Mouse (Mus musculus) cerebellum, adult 2 months (tissue): Measurements from ENCODE around the gene Fam3b. TPM values are rescaled to one million over a fixed set of nuclear protein-coding genes. Genes with fewer than 3 reads are reported as not detected.

Source experiments
- DNase-seq, 2 experiments: peaks; one replicate each; pipeline ENCODE4 v3.0.0; 2021
- H3K27ac ChIP-seq: fragments of 200-500 bp; 2 replicates; pipeline ENCODE4 v1.5.1; 2012; ENCODE audit warnings: low read length, control low read depth, inconsistent platforms; ENCODE audit not compliant: insufficient read depth
- H3K27me3 ChIP-seq: fragments of 200-500 bp; 2 replicates; pipeline ENCODE4 v1.6.1; 2012; ENCODE audit warnings: inconsistent platforms, mild to moderate bottlenecking, low read length, moderate library complexity; ENCODE audit not compliant: control insufficient read depth, insufficient read depth
- H3K4me1 ChIP-seq: fragments of 200-500 bp; 2 replicates; pipeline ENCODE4 v1.6.1; 2011; ENCODE audit warnings: low read length; ENCODE audit not compliant: control insufficient read depth, insufficient read depth
- H3K4me3 ChIP-seq: fragments of 200-500 bp; replicated peaks from 2 replicates; pipeline ENCODE3; 2011; ENCODE audit warnings: mild to moderate bottlenecking, low read depth, low read length, control low read depth; ENCODE audit not compliant: insufficient read depth
- CTCF ChIP-seq: fragments of 200-500 bp; IDR thresholded peaks from 2 replicates; pipeline ENCODE4 v1.5.1; 2011; ENCODE audit warnings: low read depth, mild to moderate bottlenecking, control low read depth, low read length, moderate library complexity, borderline replicate concordance; ENCODE audit not compliant: insufficient read depth
- POLR2A ChIP-seq: fragments of 200-500 bp; IDR thresholded peaks from 2 replicates; pipeline ENCODE4 v1.6.1; 2011; ENCODE audit warnings: low read length, control low read depth, borderline replicate concordance; ENCODE audit not compliant: insufficient read depth
- WGBS: fragments of 180-500 bp; shearing (Covaris S2); methylation state at CpG from one replicate; pipeline ENCODE4 v1.1.7; 2018; 5-methylcytosine and 5-hydroxymethylcytosine counted together
- polyA plus RNA-seq: library from polyadenylated mRNA; depleted of rRNA; stranded (reverse); fragments of >200 nt; gene quantifications from 2 replicates; pipeline ENCODE4 v1.2.3, GENCODE M21; 2012; rRNA removed

Gene Fam3b
- polyA plus RNA-seq, 1 experiment: not detected

DNA sequence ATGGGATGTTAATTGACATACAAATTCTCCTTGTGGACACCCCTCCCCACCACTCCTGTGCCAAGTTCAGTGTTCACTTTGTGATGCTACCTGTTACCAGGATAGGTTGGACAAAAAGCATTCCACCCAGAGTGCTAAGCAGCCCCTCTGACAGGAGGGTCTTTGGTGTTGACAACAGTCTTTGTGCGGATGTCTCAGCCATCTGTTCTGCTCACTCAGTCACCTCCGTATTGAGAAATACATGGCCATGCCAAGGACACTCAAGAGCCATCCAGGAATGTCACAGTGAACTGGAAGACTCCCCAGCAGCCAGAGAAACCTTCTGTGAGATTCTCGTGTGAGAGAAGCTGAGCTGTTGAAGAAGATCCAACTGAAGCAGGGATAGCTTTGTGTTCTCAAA lies 76.4 kb downstream of the Fam3b start:
- DNase-seq: no peak
- 14% methylated on average over 3 of the region's 3 CpGs for WGBS

DNA sequence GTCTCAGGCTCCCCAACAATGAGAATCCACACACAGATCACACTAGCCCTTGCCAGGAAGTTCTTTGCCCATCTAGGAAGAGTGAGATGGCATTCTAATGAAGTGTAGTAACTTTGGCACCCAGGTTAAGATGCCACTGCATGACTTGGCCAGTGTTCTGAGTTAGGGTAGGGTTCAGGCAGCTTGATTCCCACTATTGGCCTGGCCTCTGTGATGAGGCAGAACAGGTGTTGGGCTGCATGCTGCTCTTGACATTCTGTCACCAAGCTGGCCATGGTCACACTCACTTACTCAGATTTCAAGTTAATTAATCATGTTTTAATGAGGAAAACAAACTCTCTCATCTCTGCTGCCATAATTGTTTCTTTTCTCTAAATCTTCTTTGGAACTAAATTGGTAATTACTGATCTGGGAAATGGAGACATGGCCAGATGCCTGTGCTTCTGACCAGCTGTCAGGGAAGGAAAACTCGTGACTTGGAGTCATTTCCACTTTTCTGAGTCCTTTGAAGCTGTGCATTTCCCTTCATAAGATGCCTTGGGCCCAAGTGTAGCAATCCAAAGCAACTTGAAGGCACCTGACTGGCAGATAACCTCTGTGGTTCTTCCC lies 77.1 kb downstream of the Fam3b start:
- Histone ChIP-seq H3K27me3 (no peaks in the 10 kb centered on the region), H3K27ac (no peak overlapping the region), H3K4me3 (no peak overlapping the region), H3K4me1 (peaks cover 14% of the 10 kb centered on the region)
- no peak for TF ChIP-seq CTCF
- TF ChIP-seq POLR2A: no peak
- 41% methylated on average over 1 of the region's 1 CpGs for WGBS
- no peak for DNase-seq

More for the DNA sequence above, 76.4 kb downstream of the Fam3b start:
- H3K27ac ChIP-seq: no peak overlapping the region
- TF ChIP-seq POLR2A: no peak
- no peak overlapping the region for H3K4me3 ChIP-seq
- H3K27me3 ChIP-seq: no peaks in the 10 kb centered on the region
- H3K4me1 ChIP-seq: peaks cover 14% of the 10 kb centered on the region

GRCm38 (mm10) chr16:97434206-97434605 lies 80.4 kb downstream of the Fam3b start:
- 17% methylated on average over 2 of the region's 2 CpGs for WGBS
- H3K27ac ChIP-seq: no peak overlapping the region
- peak; percentile 24 to 58 for DNase-seq
- H3K4me1 ChIP-seq: peaks cover 17% of the 10 kb centered on the region
- H3K4me3 ChIP-seq: no peak overlapping the region
- no peaks in the 10 kb centered on the region for H3K27me3 ChIP-seq
- TF ChIP-seq POLR2A (no peak), CTCF (no peak)

- peaks cover 13% of the 10 kb centered on the region; the same call in 1 of the 2 replicates for H3K4me1 ChIP-seq
- H3K4me3 ChIP-seq: no peak overlapping the region
- DNase-seq: peak in 1 of 2 experiments; percentile 60
- no peak for TF ChIP-seq POLR2A
- no peak for TF ChIP-seq CTCF
- no peaks in the 10 kb centered on the region for H3K27me3 ChIP-seq
- no peak overlapping the region for H3K27ac ChIP-seq
- WGBS: 50% methylated on average over 4 of the region's 4 CpGs
These were observed 83.3 kb downstream of the Fam3b start for GRCm38 (mm10) chr16:97431328-97431727.

- DNase-seq: no peak
- Histone ChIP-seq H3K4me1 (peaks cover 13% of the 10 kb centered on the region; the same call in 1 of the 2 replicates), H3K27ac (no peak overlapping the region), H3K27me3 (no peaks in the 10 kb centered on the region), H3K4me3 (no peak overlapping the region)
- WGBS: 95% methylated on average over 4 of the region's 4 CpGs
- no peak for TF ChIP-seq POLR2A
- TF ChIP-seq CTCF: no peak
These were observed 84.5 kb downstream of the Fam3b start for GRCm38 (mm10) chr16:97430091-97430490.

GRCm38 (mm10) chr16:97428026-97428425 lies 86.6 kb downstream of the Fam3b start:
- Histone ChIP-seq H3K4me3 (no peak overlapping the region), H3K4me1 (peaks cover 8% of the 10 kb centered on the region; the same call in 1 of the 2 replicates), H3K27me3 (no peaks in the 10 kb centered on the region), H3K27ac (no peak overlapping the region)
- 68% methylated on average over 3 of the region's 3 CpGs for WGBS
- no peak for DNase-seq
- no peak for TF ChIP-seq POLR2A

DNA sequence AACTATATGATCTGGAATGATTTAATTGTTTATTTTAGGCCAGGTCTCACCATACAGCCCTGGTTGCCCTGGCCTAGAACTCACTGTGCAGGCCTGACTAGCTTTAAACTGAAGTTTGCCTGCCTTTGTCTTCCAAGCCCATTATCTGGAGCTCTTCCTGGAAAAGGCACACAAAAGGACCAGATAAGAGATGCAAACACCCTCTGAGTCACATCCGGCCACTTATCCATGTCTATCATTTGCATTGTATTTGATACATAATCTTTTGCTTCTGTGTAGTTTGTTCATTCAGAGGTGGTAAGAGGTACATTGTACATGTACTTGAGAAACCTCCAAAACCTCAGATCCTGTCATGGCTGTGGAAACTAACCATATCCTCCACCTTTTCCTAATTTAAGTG lies 91.0 kb downstream of the Fam3b start:
- TF ChIP-seq POLR2A (no peak), CTCF (no peak)
- no peak for DNase-seq
- 97% methylated on average over 1 of the region's 1 CpGs for WGBS
- Histone ChIP-seq H3K27me3 (no peaks in the 10 kb centered on the region), H3K4me1 (peaks cover 5% of the 10 kb centered on the region; the same call in 1 of the 2 replicates), H3K27ac (no peak overlapping the region), H3K4me3 (no peak overlapping the region)

DNA sequence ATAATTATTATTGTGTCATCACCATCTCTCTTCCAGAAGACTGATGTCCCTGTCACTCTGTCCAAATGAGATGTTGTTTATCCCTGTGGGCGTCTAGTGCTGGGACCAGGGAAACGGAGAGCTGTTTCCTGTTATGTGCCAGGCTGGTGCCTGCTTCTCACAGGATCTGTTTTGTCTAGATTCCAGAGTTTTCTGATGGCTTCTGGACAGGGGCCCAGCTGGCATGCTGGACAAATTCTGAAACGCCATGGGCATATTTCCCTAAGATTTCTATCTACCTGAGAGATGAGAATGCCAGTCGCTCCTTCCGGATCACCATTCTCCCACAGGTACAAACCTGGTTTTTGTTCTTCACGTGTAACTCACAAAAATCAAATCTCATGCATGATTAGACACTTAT lies 92.9 kb downstream of the Fam3b start:
- H3K4me3 ChIP-seq: no peak overlapping the region
- H3K27ac ChIP-seq: no peak overlapping the region
- TF ChIP-seq CTCF: no peak
- no peak for TF ChIP-seq POLR2A
- WGBS: 15% methylated on average over 6 of the region's 6 CpGs
- peak in 1 of 2 experiments; percentile 33 for DNase-seq
- no peaks in the 10 kb centered on the region for H3K27me3 ChIP-seq
- H3K4me1 ChIP-seq: no peaks in the 10 kb centered on the region

Other genes with a start within 250 kb of the Fam3b start
- 2.2 and 2.7 TPM in 2 replicates for gene Bace2, start 158.1 kb downstream of the Fam3b start, polyA plus RNA-seq
- gene Mx1, start 51.9 kb downstream of the Fam3b start, polyA plus RNA-seq: 0.10 and 0.24 TPM in 2 replicates
- gene Tmprss2, start 96.4 kb upstream of the Fam3b start, polyA plus RNA-seq: 0.32 and 0.34 TPM in 2 replicates
- gene Ripk4, start 249.0 kb upstream of the Fam3b start, polyA plus RNA-seq: 0.43 and 0.51 TPM in 2 replicates